Mouse (Mus musculus): ENCODE results near the gene Stra8.

Stra8 gene

GRCm38 (mm10) chr6:34903851-34904250 is 16.1 kb upstream of the Stra8 start:
- DNase-seq = no peak

GRCm38 (mm10) chr6:34904361-34904760 is 15.6 kb upstream of the Stra8 start:
- no peak for DNase-seq

GRCm38 (mm10) chr6:34906125-34906524 is 13.8 kb upstream of the Stra8 start:
- no peak for DNase-seq

- DNase-seq = no peak
Observed at GRCm38 (mm10) chr6:34906661-34907060, 13.3 kb upstream of the Stra8 start.

GRCm38 (mm10) chr6:34907121-34907614 is 12.8 kb upstream of the Stra8 start:
- DNase-seq = no peak

DNA sequence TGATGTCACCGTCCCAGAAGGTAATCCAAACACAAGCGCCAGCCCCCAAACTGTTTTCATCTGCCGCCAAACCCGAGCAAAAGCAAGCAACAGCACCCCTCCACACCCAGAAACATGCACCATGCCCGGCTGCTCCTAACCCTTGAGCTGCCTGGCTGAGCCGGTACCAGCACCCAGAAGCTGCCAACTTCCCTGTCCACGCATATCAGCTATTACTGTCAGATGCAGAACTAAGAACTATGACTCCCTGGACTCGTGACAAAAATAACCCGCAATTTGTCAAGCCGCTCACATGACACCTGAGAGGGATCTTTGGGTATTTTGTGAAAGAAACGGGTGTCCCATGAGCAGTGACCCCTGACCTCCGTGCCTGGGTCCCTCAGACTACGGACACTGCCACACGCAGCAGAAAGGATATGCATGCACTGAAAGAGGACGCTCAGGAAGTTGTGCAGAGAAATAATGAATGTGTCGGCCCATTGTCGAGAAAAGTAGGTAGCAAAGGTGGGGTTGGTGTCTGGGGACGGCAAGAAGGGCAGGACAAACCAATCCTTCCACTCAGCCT is 12.2 kb upstream of the Stra8 start:
- no peak for DNase-seq

GRCm38 (mm10) chr6:34909631-34910345 is 10.2 kb upstream of the Stra8 start:
- DNase-seq = no peak

DNA sequence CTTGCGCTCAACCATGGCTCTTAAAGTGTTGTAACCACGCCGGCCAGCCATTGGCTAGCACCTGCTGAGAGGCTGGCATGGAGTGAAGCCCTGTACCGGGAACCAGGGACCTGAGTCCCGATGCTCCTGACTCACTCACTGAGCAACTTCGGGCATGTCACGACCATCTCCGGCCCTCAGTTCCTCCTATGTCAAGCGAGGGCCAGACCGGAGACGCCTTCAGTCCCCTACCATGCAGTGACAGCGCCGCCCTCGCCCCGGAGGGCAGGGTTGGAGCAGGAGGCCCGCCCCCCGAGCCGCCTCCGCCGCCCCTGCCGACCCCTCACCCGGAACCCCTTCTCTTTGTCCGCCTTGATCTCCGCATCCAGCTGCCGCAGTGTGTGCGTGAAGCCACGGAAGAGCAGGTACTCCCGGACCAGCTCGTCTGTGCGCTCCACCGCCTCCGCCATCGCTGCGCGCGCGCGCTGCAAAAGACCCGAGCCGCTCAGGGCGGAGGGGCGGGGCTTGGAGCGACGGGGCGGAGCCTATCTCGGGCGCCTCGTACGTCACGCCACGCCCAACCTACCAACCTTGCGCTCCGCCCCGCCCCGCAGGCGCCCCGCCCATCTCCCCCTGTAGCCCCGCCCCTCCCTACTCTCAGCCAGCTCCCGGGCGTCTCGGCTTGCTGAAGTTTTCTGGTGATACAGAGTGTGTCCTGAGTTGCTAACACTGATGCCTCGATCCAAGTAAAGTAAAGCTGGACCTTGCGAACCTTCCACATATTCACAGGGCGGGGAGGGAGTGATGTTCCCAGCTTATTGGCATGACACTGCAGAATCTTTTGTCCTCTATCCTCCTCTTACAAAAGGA is 9.4 kb upstream of the Stra8 start, which contains the start of gene Wdr91:
Wdr91 (minus strand) TSS at position 506 of the 849 bp plus-strand sequence.
- DNase-seq = peak; percentile 96

DNA sequence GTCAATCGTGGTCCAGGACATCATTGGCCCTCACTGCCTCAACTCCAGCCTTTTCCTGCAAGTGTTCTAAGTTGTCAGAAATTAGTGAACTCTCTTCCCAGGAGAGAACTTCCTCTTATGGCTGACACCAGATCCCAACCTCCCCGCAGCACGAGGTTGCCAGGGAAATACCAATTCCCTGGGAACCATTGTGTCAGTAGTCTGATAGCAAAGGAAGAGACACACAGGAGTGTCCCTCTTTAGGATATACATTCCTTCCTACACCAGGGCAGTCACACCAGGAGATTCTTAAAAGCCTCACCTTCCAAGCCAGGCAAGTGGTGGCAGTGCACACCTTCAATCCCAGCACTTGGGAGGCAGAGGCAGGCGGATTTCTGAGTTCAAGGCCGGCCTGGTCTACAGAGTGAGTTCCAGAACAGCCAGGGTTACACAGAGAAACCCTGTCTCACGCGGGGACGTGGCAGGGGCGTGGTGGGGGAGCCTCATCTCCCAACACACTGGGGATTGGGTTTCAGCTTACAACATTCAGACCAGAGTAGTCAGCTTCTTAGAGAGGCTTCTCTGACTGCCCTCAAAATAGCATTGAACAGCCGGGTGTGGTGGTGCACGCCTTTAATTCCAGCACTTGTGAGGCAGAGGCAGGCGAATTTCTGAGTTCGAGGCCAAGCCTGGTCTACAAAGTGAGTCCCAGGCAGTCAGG is 6.5 kb upstream of the Stra8 start:
- DNase-seq = no peak

DNA sequence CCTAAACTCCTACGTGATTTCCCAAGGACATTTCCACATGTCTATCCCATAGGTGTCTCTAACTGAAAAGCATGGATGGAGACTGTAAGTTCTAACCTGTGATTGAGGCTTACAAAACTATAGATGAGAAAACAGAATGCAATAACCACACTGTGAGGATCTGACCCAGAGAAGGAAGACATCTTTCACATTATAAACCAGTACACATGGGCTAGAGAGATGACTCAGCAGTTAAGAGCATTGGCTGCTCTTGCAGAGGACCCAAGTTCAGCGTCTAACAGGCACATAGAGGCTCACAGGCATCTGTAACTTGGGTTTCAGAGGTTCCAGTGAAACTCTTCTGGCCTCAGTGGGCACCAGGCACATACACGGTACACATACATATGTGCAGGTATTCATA is 5.5 kb upstream of the Stra8 start:
- DNase-seq = no peak

DNA sequence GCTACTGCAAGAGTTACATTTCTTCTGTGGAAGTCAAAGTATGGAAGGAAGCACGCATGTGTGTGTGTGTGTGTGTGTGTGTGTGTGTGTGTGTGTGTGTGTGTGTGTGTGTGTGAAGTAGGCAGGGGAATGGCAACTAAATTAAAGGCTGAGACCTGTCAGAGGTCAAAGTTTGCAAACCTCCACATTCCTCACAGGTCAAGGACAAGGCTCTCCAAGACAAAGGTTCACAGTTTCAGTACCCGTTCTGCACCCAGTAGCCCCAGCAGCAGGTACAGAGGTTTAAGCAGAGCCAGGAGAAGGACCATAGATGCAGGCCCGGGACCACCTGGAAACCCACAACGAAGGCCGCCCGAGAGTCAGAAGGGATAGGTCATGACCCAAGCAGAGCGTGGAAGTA is 817 bp upstream of the Stra8 start:
- DNase-seq = no peak

DNA sequence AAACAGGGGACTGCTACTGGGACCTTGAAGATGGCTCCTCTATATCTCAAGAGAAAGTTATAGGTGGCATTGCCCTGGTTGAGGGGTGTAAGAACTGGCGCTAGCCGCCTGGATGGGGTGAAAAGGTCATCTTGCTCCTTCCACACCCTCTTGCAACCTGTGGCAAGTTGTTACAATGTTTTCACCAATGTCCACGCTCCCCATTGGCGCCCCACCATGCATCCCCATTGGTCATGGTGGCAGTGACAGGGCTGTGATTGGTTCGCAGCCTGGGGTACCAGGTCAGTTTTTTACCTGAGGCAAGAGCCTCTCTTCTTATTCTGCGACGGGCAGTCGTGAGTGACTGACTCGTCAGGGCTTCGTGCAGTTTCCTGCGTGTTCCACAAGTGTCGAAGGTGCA is 668 bp downstream of the Stra8 start:
- DNase-seq = no peak

DNA sequence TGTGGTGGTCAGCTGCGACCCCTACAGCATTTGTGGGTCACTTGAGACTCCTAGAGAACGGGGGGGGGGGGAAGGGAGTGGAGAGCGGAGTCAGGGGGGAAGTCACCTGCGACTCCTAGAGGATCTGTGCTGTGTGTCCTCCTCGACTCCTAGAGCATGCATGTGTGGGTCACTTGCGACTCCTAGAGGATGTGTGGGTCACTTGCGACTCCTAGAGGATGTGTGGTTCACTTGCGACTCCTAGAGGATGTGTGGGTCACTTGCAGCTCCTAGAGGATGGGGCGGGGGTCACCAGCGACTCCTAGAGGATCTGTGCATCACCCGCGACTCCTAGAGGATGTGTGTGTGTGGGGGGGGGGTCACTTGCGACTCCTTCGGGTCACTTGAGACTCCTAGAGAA is 2.0 kb downstream of the Stra8 start:
- DNase-seq = peak; percentile 62

- DNase-seq = peak; percentile 79
Observed at GRCm38 (mm10) chr6:34927156-34927555, 7.2 kb downstream of the Stra8 start.

DNA sequence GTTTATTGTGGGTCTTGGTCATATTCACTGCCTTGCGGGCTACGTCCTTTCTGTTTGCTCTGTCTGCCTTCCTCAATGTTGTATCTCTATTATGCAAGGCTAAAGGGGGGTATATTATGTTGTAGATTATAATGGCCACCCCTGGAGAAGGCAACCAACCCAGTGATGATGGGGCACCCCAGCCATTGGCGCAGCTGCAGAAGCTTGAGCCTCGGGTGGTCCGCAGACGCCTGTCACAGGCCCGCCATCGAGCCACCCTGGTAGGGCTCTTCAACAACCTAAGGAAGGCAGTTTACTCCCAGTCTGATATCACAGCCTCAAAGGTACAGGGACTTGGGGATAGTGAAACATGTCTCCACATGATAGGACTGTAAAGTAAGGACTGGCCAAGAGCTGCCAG is 7.6 kb downstream of the Stra8 start:
- DNase-seq = no peak

DNA sequence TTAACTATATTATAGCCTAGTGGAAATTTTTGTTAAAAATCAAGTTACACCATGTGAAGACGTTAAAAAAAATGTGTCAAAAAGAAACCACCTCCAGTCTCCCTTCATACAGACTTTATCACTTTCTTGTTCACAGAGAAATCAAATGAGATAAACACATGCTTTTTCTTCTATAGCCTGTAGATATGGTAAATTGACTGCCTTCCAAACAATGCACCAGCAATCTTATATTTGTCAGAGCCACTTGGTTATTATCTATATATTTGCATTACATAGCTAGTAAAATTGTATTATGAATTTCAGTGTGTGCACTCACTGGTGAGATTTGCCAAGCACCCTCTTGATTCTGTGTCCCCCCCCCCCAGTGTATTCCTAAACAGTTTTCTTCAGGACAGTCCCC is 12.7 kb downstream of the Stra8 start:
- DNase-seq = no peak

GRCm38 (mm10) chr6:34936743-34937142 is 16.8 kb downstream of the Stra8 start:
- no peak for DNase-seq

GRCm38 (mm10) chr6:34938280-34938928 is 18.4 kb downstream of the Stra8 start:
- no peak for DNase-seq

- DNase-seq = no peak
Observed at GRCm38 (mm10) chr6:34938929-34939325, 19.0 kb downstream of the Stra8 start.

DNA sequence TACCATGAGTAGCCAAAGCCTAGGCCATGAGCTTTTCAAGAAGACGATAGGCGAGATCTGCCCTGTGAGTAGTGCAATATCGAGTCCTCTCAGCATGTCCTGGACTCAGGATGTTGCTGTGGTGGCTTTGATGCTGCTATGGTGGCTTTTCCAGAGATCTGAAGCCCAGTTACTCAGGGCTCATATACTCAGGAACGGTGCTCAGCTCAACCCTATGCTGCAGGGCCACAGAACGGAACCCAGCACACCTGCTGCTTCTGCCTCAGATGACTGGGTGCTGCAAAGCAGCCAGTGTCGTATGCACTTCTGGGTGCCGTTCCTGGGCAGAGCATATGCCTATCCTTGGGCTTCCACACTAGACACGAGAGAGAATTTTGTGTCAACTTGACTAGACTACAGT is 19.5 kb downstream of the Stra8 start:
- DNase-seq = no peak

DNA sequence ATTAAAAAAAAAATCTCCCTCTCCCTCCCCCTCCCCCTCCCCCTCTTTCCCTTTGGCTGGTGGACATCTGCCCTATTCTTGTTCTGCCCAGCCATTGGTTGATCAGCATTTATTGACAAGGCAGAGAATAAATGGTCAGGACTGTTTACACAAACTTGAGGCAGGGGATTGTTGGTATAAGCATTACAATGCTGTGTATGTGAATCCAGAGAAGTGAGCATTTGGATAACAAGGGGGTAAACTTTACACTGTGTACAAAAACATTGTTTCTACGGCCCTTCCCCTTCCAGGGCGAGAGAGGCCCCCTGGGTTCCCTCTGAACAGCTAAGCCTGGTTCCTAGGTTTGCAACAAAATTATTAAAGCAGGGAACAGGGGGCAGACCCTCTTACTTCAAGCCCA is 21.5 kb downstream of the Stra8 start:
- no peak for DNase-seq

GRCm38 (mm10) chr6:34942446-34942845 is 22.5 kb downstream of the Stra8 start:
- no peak for DNase-seq

DNA sequence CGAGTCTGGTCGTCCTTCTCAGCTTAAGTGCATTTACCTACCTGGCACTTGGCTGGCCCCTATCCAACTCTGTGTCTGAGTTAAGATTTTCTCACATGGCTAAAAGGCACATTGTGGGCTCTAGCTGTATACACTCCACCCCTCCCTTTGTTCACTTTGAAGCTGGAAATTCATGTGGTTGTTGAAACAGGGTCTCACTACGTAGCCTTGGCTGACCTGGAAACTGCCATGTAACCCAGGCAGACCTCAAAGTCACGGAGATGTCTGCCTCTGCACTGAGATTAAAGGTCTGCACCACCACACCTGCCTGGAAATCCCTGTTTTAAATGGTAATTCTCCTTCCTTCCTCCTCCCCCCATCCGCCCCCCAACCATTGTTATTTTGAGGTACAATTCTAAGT is 23.5 kb downstream of the Stra8 start:
- no peak for DNase-seq
